Mouse (Mus musculus) stomach, embryonic 15.5 days (tissue): ENCODE results near the gene Prr22. TPM values are rescaled to one million over a fixed set of nuclear protein-coding genes. Genes with fewer than 3 reads are reported as not detected.

Experiments
- ATAC-seq: fragments of 200-750 bp; cut with Nextera tagmentation; 2 replicates; pipeline ENCODE4 v1.8.0; 2017; ENCODE audit warnings: low read depth, moderate number of reproducible peaks, moderate TSS enrichment; ENCODE audit not compliant: insufficient read depth, low FRiP score
- H3K27ac ChIP-seq: fragments of 300-500 bp; sonication (generic); 2 replicates; pipeline ENCODE4 v1.5.1; 2015; ENCODE audit warnings: mild to moderate bottlenecking, inconsistent platforms
- H3K27me3 ChIP-seq: fragments of 300-500 bp; sonication (generic); replicated peaks from 2 replicates; pipeline ENCODE4 v1.6.1; 2015; ENCODE audit warnings: inconsistent platforms
- H3K36me3 ChIP-seq: fragments of 300-500 bp; sonication (generic); 2 replicates; pipeline ENCODE4 v1.6.1; 2015; ENCODE audit warnings: inconsistent platforms
- H3K4me1 ChIP-seq: fragments of 300-500 bp; sonication (generic); 2 replicates; pipeline ENCODE4 v1.6.1; 2015; ENCODE audit warnings: inconsistent platforms
- H3K4me2 ChIP-seq: fragments of 300-500 bp; sonication (generic); 2 replicates; pipeline ENCODE4 v1.6.1; 2015; ENCODE audit warnings: mild to moderate bottlenecking, inconsistent platforms
- H3K4me3 ChIP-seq: fragments of 300-500 bp; sonication (generic); replicated peaks from 2 replicates; pipeline ENCODE4 v1.5.1; 2015; ENCODE audit warnings: inconsistent platforms
- H3K9ac ChIP-seq: fragments of 300-500 bp; sonication (generic); 2 replicates; pipeline ENCODE4 v1.6.1; 2015; ENCODE audit warnings: inconsistent platforms
- H3K9me3 ChIP-seq: fragments of 300-500 bp; sonication (generic); 2 replicates; pipeline ENCODE4 v1.6.1; 2016; ENCODE audit warnings: inconsistent platforms
- WGBS: fragments of 180-500 bp; shearing (Covaris S2); methylation state at CpG from one replicate; pipeline ENCODE4 v1.1.7; 2015; 5-methylcytosine and 5-hydroxymethylcytosine counted together
- polyA plus RNA-seq: library from polyadenylated mRNA; unstranded; fragments of >200 nt; fragmentation: Nextera tagmentation; extraction: Ambion mirVana; gene quantifications from 2 replicates; pipeline ENCODE4 v1.2.1, GENCODE M21; 2015

Gene Prr22
- polyA plus RNA-seq, 1 experiment from 2014 or later, result 1.3 TPM

GRCm38 (mm10) chr17:56762769-56763731 is 7.0 kb upstream of the Prr22 start:
- Histone ChIP-seq H3K36me3 (peaks cover 12% of the 10 kb centered on the region), H3K4me2 (peak overlapping the region; percentile 90), H3K9me3 (no peaks in the 10 kb centered on the region), H3K27me3 (0 out of 2 replicates have a peak, but pooled peaks cover 4% of the 10 kb centered on the region), H3K4me1 (peaks cover 31% of the 10 kb centered on the region), H3K9ac (no peak overlapping the region), H3K4me3 (no peak overlapping the region; the same call in 1 of the 2 replicates), H3K27ac (peak overlapping the region; percentile 88)
- 38% methylated on average over 27 of the region's 27 CpGs for WGBS
- ATAC-seq, result no peak

GRCm38 (mm10) chr17:56763741-56764250 is 6.3 kb upstream of the Prr22 start:
- ATAC-seq, result no peak
- no peaks in the 10 kb centered on the region for H3K9me3 ChIP-seq
- H3K4me1 ChIP-seq, result peaks cover 27% of the 10 kb centered on the region
- H3K27me3 ChIP-seq, result no peaks in the 10 kb centered on the region
- no peak overlapping the region for H3K9ac ChIP-seq
- peak overlapping the region; percentile 96 for H3K27ac ChIP-seq
- H3K4me3 ChIP-seq, result peak overlapping the region; percentile 64
- H3K4me2 ChIP-seq, result peak overlapping the region; percentile 68
- WGBS, result 74% methylated on average over 8 of the region's 8 CpGs
- H3K36me3 ChIP-seq, result peaks cover 20% of the 10 kb centered on the region

DNA sequence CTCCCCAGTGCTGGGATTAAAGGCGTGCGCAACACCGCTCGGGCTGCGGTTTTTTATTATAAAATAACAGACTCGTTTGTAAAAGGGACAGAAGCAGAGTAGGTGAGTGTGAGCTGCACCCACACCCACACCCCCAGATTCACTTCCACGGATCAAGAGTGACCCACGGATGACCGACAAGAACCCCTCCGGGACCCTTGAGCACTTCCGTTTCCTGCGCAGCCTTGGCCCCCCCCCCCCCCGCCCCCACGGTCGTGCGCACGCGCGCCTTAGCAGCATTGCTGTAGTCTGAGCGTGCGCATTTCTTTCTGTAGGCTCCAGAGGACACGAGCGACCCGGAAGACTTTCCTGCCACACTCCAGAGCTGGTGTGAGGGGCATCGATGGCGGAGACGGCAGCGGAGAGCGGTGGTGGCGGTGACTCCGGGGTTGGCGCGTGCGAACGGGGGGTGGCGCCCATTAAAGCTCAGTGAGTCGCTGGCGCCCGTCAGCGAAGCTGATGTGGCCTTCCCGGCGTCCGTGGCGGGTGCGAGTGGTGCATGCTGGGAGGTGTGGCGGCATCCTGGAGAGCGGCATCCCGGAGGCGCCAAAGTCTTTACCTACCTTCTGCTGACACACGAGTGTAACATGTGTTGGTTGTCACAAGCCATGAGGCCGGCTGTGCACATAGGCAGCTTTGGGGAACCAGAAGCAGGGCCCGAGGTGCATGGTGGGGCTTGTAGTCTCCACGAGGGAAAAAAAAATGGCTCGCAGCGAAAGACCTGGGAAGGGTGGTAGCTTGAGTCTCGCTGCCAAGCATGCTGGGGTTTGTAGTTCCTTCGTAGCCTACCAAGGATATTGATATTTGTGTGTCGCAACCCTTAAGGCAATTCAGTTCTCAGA is 5.3 kb upstream of the Prr22 start, which contains the start of gene Dus3l:
Dus3l (plus strand) TSS at position 284 of the 881 bp plus-strand sequence.
- Histone ChIP-seq H3K9ac (peak within 1 kb of the TSS; percentile 57), H3K27ac (peak within 1 kb of the TSS; percentile 96), H3K4me1 (peaks cover 27% of the 10 kb centered on the region), H3K4me2 (peak within 1 kb of the TSS; percentile 68), H3K36me3 (peaks cover 29% of the 10 kb centered on the region), H3K9me3 (no peaks in the 10 kb centered on the region), H3K27me3 (no peaks in the 10 kb centered on the region), H3K4me3 (peak within 1 kb of the TSS; percentile 64)
- peak; percentile 76 for ATAC-seq
- 1% methylated on average over 55 of the region's 58 CpGs for WGBS

DNA sequence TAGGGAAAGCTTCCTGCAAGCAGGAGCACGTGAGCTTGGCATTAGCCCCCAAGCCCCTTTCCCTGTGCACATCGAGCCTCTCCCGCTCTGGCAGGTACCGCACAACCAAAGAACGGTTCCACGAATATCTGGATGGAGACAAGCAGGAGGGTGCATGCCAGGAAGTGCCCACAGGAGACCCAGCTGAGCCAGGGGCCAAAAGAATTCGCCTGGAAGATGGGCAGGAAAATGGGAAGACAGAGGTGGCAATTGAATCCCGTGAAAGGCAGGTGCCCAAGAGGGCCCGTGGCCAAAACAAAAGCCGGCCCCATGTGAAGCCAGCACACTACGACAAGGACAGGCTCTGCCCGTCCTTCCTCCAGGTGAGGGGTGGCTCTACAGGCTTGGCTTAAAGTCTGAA is 4.6 kb upstream of the Prr22 start:
- WGBS, result 53% methylated on average over 12 of the region's 12 CpGs
- no peak for ATAC-seq
- peak overlapping the region; percentile 96; the same call in 1 of the 2 replicates for H3K27ac ChIP-seq
- H3K4me3 ChIP-seq, result peak overlapping the region; percentile 64
- no peaks in the 10 kb centered on the region for H3K27me3 ChIP-seq
- peak overlapping the region; percentile 68 for H3K4me2 ChIP-seq
- 0 out of 2 replicates have a peak overlapping the region, but pooled peaks have one; percentile 16 for H3K9ac ChIP-seq
- H3K4me1 ChIP-seq, result peaks cover 27% of the 10 kb centered on the region
- no peaks in the 10 kb centered on the region for H3K9me3 ChIP-seq
- peaks cover 35% of the 10 kb centered on the region for H3K36me3 ChIP-seq

GRCm38 (mm10) chr17:56766631-56767405 is 3.2 kb upstream of the Prr22 start:
- Histone ChIP-seq H3K9me3 (no peaks in the 10 kb centered on the region), H3K27ac (no peak overlapping the region), H3K4me3 (no peak overlapping the region), H3K36me3 (peaks cover 37% of the 10 kb centered on the region), H3K4me2 (no peak overlapping the region), H3K4me1 (peaks cover 20% of the 10 kb centered on the region), H3K27me3 (no peaks in the 10 kb centered on the region), H3K9ac (no peak overlapping the region)
- WGBS, result 96% methylated on average over 27 of the region's 27 CpGs
- ATAC-seq, result no peak

DNA sequence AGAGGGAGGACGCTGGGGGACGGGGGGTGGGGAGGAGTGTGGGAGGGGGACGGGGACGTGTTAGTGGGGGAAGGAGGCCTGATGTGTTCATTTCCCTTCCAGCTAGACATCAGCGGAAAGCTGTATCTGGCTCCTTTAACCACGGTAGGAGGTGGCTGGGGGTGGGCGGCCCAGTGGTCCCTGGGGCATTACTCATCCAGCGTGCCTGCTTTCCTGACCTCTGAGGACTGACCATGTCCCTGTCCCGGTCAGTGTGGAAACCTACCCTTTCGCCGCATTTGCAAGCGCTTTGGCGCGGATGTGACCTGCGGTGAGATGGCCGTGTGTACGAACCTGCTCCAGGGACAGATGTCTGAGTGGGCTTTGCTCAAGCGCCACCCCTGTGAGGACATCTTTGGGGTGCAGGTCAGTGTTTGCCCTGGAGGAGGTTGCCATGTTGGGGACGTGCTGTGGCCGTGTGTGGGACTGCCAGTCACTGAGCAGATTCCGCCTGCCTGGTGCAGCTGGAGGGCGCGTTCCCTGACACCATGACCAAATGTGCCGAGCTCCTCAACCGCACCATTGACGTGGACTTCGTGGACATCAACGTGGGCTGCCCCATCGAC is 2.4 kb upstream of the Prr22 start:
- Histone ChIP-seq H3K4me3 (no peak overlapping the region), H3K27ac (no peak overlapping the region), H3K4me2 (no peak overlapping the region), H3K9ac (no peak overlapping the region), H3K27me3 (no peaks in the 10 kb centered on the region), H3K36me3 (peaks cover 37% of the 10 kb centered on the region), H3K9me3 (no peaks in the 10 kb centered on the region), H3K4me1 (peaks cover 14% of the 10 kb centered on the region)
- 92% methylated on average over 29 of the region's 29 CpGs for WGBS
- ATAC-seq, result no peak

DNA sequence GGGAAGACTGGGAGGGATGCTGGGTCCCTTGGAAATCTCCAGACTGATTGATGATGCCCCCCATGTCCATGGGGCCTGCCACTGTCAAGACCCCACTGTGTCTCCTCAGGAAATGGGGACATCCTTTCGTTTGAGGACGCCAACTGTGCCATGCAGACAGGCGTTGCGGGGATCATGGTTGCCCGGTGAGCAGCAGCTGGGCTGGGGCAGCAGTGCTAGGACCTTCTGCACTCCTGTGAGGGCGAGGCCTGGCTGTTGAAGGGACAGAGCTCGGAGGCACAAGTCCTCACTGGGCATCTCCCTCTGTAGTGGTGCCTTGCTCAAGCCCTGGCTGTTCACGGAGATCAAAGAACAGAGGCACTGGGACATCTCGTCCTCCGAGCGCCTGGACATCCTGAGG is 1.1 kb upstream of the Prr22 start:
- Histone ChIP-seq H3K9ac (no peak overlapping the region), H3K27me3 (no peaks in the 10 kb centered on the region), H3K36me3 (peaks cover 37% of the 10 kb centered on the region), H3K4me3 (no peak overlapping the region), H3K27ac (no peak overlapping the region), H3K4me2 (no peak overlapping the region), H3K9me3 (no peaks in the 10 kb centered on the region), H3K4me1 (peaks cover 8% of the 10 kb centered on the region)
- WGBS, result 88% methylated on average over 11 of the region's 11 CpGs
- no peak for ATAC-seq

DNA sequence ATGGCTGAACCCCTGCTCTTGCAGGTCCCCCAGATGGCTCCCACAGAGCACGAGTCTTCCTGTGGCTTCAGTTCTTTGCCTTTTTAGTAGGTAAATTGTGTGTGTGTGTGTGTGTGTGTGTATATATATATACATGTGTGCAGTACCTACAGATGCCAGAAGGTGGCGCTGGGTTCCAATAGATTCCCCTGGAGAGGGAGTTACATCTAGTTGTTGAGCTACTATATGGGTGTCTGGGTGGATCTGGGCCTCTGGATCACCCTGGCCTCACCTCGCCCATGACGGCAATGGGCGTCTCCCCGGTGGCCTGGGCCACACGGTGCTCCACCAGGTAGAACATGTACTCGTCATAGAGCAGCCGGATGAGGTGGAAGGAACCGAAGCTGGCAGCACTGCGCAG is 7.5 kb downstream of the Prr22 start:
- Histone ChIP-seq H3K27ac (no peak overlapping the region), H3K27me3 (no peaks in the 10 kb centered on the region), H3K9me3 (no peaks in the 10 kb centered on the region), H3K4me1 (peaks cover 11% of the 10 kb centered on the region; the same call in 1 of the 2 replicates), H3K36me3 (0 out of 2 replicates have a peak, but pooled peaks cover 9% of the 10 kb centered on the region), H3K9ac (no peak overlapping the region), H3K4me2 (no peak overlapping the region), H3K4me3 (no peak overlapping the region)
- 92% methylated on average over 11 of the region's 11 CpGs for WGBS
- ATAC-seq, result no peak

DNA sequence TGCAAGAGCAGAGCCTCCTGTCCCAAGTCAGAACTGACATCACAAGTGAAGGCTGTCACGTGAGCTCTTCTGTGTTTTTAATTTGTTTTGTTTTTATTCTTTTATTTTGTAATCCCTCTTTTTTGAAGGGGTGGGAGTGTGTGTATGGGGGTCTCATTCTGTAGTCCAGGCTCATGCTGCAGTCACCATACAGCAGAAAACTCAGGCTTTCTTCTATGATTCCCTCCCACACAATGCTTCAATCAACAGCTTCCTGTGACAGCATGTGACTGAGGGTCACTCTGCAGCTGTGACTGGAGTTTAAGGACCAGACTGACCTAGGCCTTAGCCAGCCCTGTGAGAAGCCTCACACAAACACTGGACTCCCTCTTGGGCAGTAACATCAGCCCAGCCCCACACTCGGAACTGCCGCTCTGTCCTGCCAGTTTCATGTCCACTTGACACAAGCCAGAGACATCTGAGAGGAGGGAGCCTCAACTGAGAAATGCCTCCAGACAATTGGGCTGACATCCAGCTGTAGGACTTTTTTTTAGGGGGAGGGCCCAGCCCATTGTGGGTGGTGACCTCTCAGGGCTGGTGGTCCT is 8.8 kb downstream of the Prr22 start:
- Histone ChIP-seq H3K27me3 (no peaks in the 10 kb centered on the region), H3K36me3 (0 out of 2 replicates have a peak, but pooled peaks cover 9% of the 10 kb centered on the region), H3K27ac (peak overlapping the region; percentile 9), H3K4me2 (no peak overlapping the region), H3K4me1 (peaks cover 11% of the 10 kb centered on the region; the same call in 1 of the 2 replicates), H3K9me3 (no peaks in the 10 kb centered on the region), H3K9ac (no peak overlapping the region), H3K4me3 (no peak overlapping the region)
- 38% methylated on average over 3 of the region's 3 CpGs for WGBS
- ATAC-seq, result peak; percentile 59; the same call in 1 of the 2 replicates

GRCm38 (mm10) chr17:56780291-56780978 is 10.4 kb downstream of the Prr22 start:
- Histone ChIP-seq H3K27ac (no peak overlapping the region), H3K4me3 (no peak overlapping the region), H3K9ac (no peak overlapping the region), H3K36me3 (0 out of 2 replicates have a peak, but pooled peaks cover 9% of the 10 kb centered on the region), H3K4me1 (peaks cover 11% of the 10 kb centered on the region; the same call in 1 of the 2 replicates), H3K4me2 (no peak overlapping the region), H3K9me3 (no peaks in the 10 kb centered on the region), H3K27me3 (no peaks in the 10 kb centered on the region)
- ATAC-seq, result no peak
- 59% methylated on average over 13 of the region's 13 CpGs for WGBS
